Mouse (Mus musculus) forebrain, embryonic 10.5 days (tissue): Measurements from ENCODE around the gene Wsb2. TPM values are rescaled to one million over a fixed set of nuclear protein-coding genes. Genes with fewer than 3 reads are reported as not detected.

Experiments used
- DNase-seq: peaks from one replicate; pipeline ENCODE4 v3.0.0-alpha.2; 2017; ENCODE audit warnings: low spot score; ENCODE audit errors: extremely low spot score
- H3K27ac ChIP-seq: fragments of 300-500 bp; sonication (generic); 2 replicates; pipeline ENCODE4 v1.5.1; 2016; ENCODE audit warnings: mild to moderate bottlenecking
- H3K27me3 ChIP-seq: fragments of 300-500 bp; sonication (generic); 2 replicates; pipeline ENCODE4 v1.6.1; 2016; ENCODE audit warnings: mild to moderate bottlenecking; ENCODE audit not compliant: poor library complexity, severe bottlenecking
- H3K36me3 ChIP-seq: fragments of 300-500 bp; sonication (generic); replicated peaks from 2 replicates; pipeline ENCODE4 v1.6.1; 2016; ENCODE audit warnings: mild to moderate bottlenecking, moderate library complexity
- H3K4me1 ChIP-seq: fragments of 300-500 bp; sonication (generic); 2 replicates; pipeline ENCODE4 v1.6.1; 2016
- H3K4me3 ChIP-seq: fragments of 300-500 bp; sonication (generic); 2 replicates; pipeline ENCODE4 v1.5.1; 2016; ENCODE audit warnings: mild to moderate bottlenecking, moderate library complexity
- H3K9me3 ChIP-seq: fragments of 300-500 bp; sonication (generic); 2 replicates; pipeline ENCODE4 v1.6.1; 2016; ENCODE audit warnings: mild to moderate bottlenecking, moderate library complexity
- WGBS: fragments of 180-500 bp; shearing (Covaris S2); methylation state at CpG from one replicate; pipeline ENCODE4 v1.1.7; 2016; 5-methylcytosine and 5-hydroxymethylcytosine counted together
- polyA plus RNA-seq: library from polyadenylated mRNA; unstranded; fragments of >200 nt; fragmentation: Nextera tagmentation; extraction: Ambion mirVana; gene quantifications from 2 replicates; pipeline ENCODE4 v1.2.1, GENCODE M21; 2016

Wsb2 gene
- polyA plus RNA-seq, 1 experiment from 2014 or later: 45.4 TPM

- H3K36me3 ChIP-seq: peaks cover 6% of the 10 kb centered on the region
- peak overlapping the region; percentile 15; the same call in 1 of the 2 replicates for H3K27ac ChIP-seq
- peak overlapping the region; percentile 95 for H3K4me3 ChIP-seq
- DNase-seq: peak; percentile 65
- H3K27me3 ChIP-seq: peaks cover 14% of the 10 kb centered on the region
- H3K4me1 ChIP-seq: peaks cover 79% of the 10 kb centered on the region
- WGBS: 36% methylated on average over 11 of the region's 11 CpGs
- no peaks in the 10 kb centered on the region for H3K9me3 ChIP-seq
These were observed 1.6 kb downstream of the Wsb2 start for GRCm38 (mm10) chr5:117358725-117359124.

DNA sequence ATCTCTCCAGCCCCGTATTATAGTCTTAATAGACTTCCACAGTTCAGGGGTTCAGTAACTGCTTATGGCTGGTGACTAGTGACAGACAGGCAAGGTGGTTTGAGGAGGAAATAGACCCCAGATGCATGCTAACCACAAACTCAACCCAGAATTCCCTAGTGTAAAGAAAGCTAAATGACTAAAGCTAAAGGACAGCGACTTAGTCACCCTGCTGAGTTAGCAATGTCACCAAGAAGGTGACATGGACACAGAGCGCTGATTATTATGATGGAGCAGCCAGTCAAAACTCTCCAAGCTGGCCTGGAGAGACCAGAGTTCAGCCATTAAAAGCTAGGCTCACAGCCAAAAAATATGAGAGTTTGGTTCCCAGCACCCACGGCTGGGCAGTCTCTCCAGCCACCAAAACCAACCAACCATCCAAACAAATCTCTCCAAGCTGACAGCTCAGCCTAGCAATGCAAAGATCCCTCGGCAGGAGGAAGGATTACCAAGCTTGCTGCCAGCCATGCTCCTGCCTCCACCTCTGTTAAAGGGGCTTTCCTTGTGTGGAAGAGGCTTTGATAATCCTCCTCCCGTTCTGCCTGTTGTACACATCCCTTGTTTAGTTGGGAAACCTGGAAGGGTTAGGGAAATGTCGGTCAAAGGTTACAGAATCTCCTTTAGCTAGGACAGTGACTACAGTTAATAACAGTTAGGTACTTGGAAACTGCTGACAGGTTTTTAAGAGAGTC, 2.6 kb downstream of the Wsb2 start:
- Histone ChIP-seq H3K4me1 (peaks cover 81% of the 10 kb centered on the region), H3K4me3 (peak overlapping the region; percentile 18; the same call in 1 of the 2 replicates), H3K27ac (peak overlapping the region; percentile 84), H3K36me3 (peaks cover 15% of the 10 kb centered on the region), H3K9me3 (no peaks in the 10 kb centered on the region), H3K27me3 (peaks cover 14% of the 10 kb centered on the region)
- 37% methylated on average over 7 of the region's 7 CpGs for WGBS
- DNase-seq: peak; percentile 23

- 37% methylated on average over 13 of the region's 13 CpGs for WGBS
- Histone ChIP-seq H3K4me3 (peak overlapping the region; percentile 18; the same call in 1 of the 2 replicates), H3K27ac (peak overlapping the region; percentile 84), H3K36me3 (peaks cover 20% of the 10 kb centered on the region), H3K27me3 (peaks cover 11% of the 10 kb centered on the region), H3K4me1 (peaks cover 81% of the 10 kb centered on the region), H3K9me3 (no peaks in the 10 kb centered on the region)
- DNase-seq: peak; percentile 39
These were observed 3.1 kb downstream of the Wsb2 start for GRCm38 (mm10) chr5:117360228-117360515.

GRCm38 (mm10) chr5:117360631-117361541, 3.8 kb downstream of the Wsb2 start:
- Histone ChIP-seq H3K4me1 (peaks cover 75% of the 10 kb centered on the region), H3K4me3 (peak overlapping the region; percentile 18), H3K27me3 (peaks cover 3% of the 10 kb centered on the region; the same call in 1 of the 2 replicates), H3K9me3 (no peaks in the 10 kb centered on the region), H3K27ac (peak overlapping the region; percentile 84), H3K36me3 (peaks cover 26% of the 10 kb centered on the region)
- peak; percentile 60 for DNase-seq
- 40% methylated on average over 13 of the region's 13 CpGs for WGBS

GRCm38 (mm10) chr5:117361590-117361989, 4.5 kb downstream of the Wsb2 start:
- Histone ChIP-seq H3K36me3 (peaks cover 30% of the 10 kb centered on the region), H3K27ac (0 out of 2 replicates have a peak overlapping the region, but pooled peaks have one; percentile 84), H3K27me3 (no peaks in the 10 kb centered on the region), H3K4me3 (no peak overlapping the region), H3K9me3 (no peaks in the 10 kb centered on the region), H3K4me1 (peaks cover 68% of the 10 kb centered on the region)
- DNase-seq: no peak
- 91% methylated on average over 4 of the region's 4 CpGs for WGBS

- peak overlapping the region; percentile 6; the same call in 1 of the 2 replicates for H3K27ac ChIP-seq
- H3K36me3 ChIP-seq: peaks cover 44% of the 10 kb centered on the region
- no peak overlapping the region for H3K4me3 ChIP-seq
- peaks cover 62% of the 10 kb centered on the region for H3K4me1 ChIP-seq
- no peak for DNase-seq
- H3K27me3 ChIP-seq: no peaks in the 10 kb centered on the region
- WGBS: 54% methylated on average over 15 of the region's 15 CpGs
- no peaks in the 10 kb centered on the region for H3K9me3 ChIP-seq
These were observed 6.1 kb downstream of the Wsb2 start for GRCm38 (mm10) chr5:117363066-117363782.

- DNase-seq: no peak
- Histone ChIP-seq H3K4me3 (no peak overlapping the region), H3K27me3 (no peaks in the 10 kb centered on the region), H3K9me3 (no peaks in the 10 kb centered on the region), H3K36me3 (peaks cover 60% of the 10 kb centered on the region), H3K4me1 (peaks cover 47% of the 10 kb centered on the region), H3K27ac (no peak overlapping the region)
- 86% methylated on average over 3 of the region's 3 CpGs for WGBS
These were observed 7.7 kb downstream of the Wsb2 start for GRCm38 (mm10) chr5:117364821-117365220.

- no peak for DNase-seq
- Histone ChIP-seq H3K9me3 (no peaks in the 10 kb centered on the region), H3K4me3 (no peak overlapping the region), H3K36me3 (peaks cover 73% of the 10 kb centered on the region), H3K27me3 (no peaks in the 10 kb centered on the region), H3K4me1 (peaks cover 34% of the 10 kb centered on the region), H3K27ac (no peak overlapping the region)
- 92% methylated on average over 13 of the region's 13 CpGs for WGBS
These were observed 8.9 kb downstream of the Wsb2 start for GRCm38 (mm10) chr5:117365904-117366561.

- DNase-seq: no peak
- no peak overlapping the region for H3K27ac ChIP-seq
- H3K4me1 ChIP-seq: peaks cover 23% of the 10 kb centered on the region
- H3K9me3 ChIP-seq: no peaks in the 10 kb centered on the region
- peaks cover 84% of the 10 kb centered on the region for H3K36me3 ChIP-seq
- no peaks in the 10 kb centered on the region for H3K27me3 ChIP-seq
- H3K4me3 ChIP-seq: no peak overlapping the region
- 55% methylated on average over 8 of the region's 8 CpGs for WGBS
These were observed 10.1 kb downstream of the Wsb2 start for GRCm38 (mm10) chr5:117367206-117367605.

- Histone ChIP-seq H3K9me3 (no peaks in the 10 kb centered on the region), H3K4me3 (no peak overlapping the region), H3K36me3 (peaks cover 95% of the 10 kb centered on the region), H3K27ac (no peak overlapping the region), H3K4me1 (peaks cover 6% of the 10 kb centered on the region; the same call in 1 of the 2 replicates), H3K27me3 (no peaks in the 10 kb centered on the region)
- WGBS: 95% methylated on average over 10 of the region's 10 CpGs
- DNase-seq: no peak
These were observed 13.5 kb downstream of the Wsb2 start for GRCm38 (mm10) chr5:117370592-117370991.

- DNase-seq: no peak
- Histone ChIP-seq H3K4me1 (no peaks in the 10 kb centered on the region), H3K9me3 (no peaks in the 10 kb centered on the region), H3K36me3 (peaks cover 100% of the 10 kb centered on the region), H3K27me3 (no peaks in the 10 kb centered on the region), H3K27ac (no peak overlapping the region), H3K4me3 (no peak overlapping the region)
- WGBS: 95% methylated on average over 9 of the region's 9 CpGs
These were observed 16.3 kb downstream of the Wsb2 start for GRCm38 (mm10) chr5:117373418-117373817.
